Mouse (Mus musculus): ENCODE measurements around the gene Ccna2. TPM values are rescaled to one million over a fixed set of nuclear protein-coding genes. Genes with fewer than 3 reads are reported as not detected.
A peak's percentile ranks its signal among the peaks of the same experiment; 100 is the strongest.

Gene Ccna2
- polyA plus RNA-seq, 1 experiment = 71.5 TPM

DNA sequence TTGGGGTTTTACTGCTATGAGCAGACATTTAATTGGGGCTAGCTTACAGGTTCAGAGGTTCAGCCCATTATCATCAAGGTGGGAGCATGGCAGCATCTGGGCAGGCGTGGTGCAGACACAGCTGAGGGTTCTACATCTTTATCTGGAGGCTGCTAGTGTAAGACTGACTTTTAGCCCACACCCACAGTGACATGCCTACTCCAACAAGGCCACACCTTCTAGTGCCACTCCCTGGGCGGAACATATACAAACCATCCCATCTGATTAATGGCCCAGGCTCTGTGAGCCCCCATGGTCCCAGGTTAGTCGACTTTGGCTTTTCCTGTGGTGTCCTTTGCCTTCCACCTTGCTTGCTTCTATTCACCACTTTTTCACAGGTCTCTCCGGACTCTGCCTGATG, 12.3 kb downstream of the Ccna2 start:
- Histone ChIP-seq H3K36me3 (ENCODE audit: control insufficient read depth, insufficient read depth) (peaks cover 71% of the 10 kb centered on the region), H3K4me3 (ENCODE audit: insufficient read depth, poor library complexity, severe bottlenecking) (no peak overlapping the region), H3K79me3 (ENCODE audit: low read depth) (no peaks in the 10 kb centered on the region), H3ac (ENCODE audit: control insufficient read depth, insufficient read length, low read depth) (no peak overlapping the region), H3K27me3 (ENCODE audit: control insufficient read depth, insufficient read depth, insufficient read length) (no peaks in the 10 kb centered on the region), H3K79me2 (ENCODE audit: control insufficient read depth, insufficient read depth) (no peaks in the 10 kb centered on the region)
- no peak for TF ChIP-seq CTCF (IDR thresholded peaks at IDR 0.05; ENCODE audit: control insufficient read depth, insufficient read depth, insufficient read length)
- no peak for TF ChIP-seq FOSL1 (IDR thresholded peaks at IDR 0.05; ENCODE audit: insufficient read depth, low read length, poor library complexity, severe bottlenecking)
- TF ChIP-seq MYOD1 (IDR thresholded peaks at IDR 0.05; ENCODE audit: control insufficient read depth, insufficient read length, low read depth) = no peak
- no peak for TF ChIP-seq CEBPB (IDR thresholded peaks at IDR 0.05; ENCODE audit: low read depth)
- TF ChIP-seq MAX (IDR thresholded peaks at IDR 0.05) = no peak
- TF ChIP-seq MYOG (IDR thresholded peaks at IDR 0.05; ENCODE audit: control insufficient read depth, extremely low read depth, insufficient read length) = no peak
- TF ChIP-seq USF1 (IDR thresholded peaks at IDR 0.05; ENCODE audit: low read depth) = no peak

DNA sequence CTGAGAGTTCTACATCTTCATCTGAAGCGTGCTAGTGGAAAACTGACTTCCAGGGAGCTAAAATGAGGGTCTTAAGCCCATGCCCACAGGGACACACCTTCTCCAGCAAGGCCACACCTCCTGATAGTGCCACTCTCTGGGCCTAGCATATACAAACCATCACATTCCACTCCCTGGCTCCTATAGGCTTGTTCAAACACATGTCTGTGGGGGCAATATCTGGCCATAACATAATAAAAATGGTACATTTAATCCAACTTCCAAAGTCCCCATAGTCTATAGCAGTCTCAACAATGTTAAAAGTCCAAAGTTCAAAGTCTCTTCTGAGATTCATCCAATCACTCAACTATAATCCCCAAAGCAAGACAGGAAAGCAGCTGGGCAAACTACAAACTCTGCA, 14.3 kb downstream of the Ccna2 start:
- Histone ChIP-seq H3K79me3 (ENCODE audit: low read depth) (peaks cover 8% of the 10 kb centered on the region), H3K27me3 (ENCODE audit: control insufficient read depth, insufficient read depth, insufficient read length) (no peaks in the 10 kb centered on the region), H3K36me3 (ENCODE audit: control insufficient read depth, insufficient read depth) (peaks cover 57% of the 10 kb centered on the region), H3K79me2 (ENCODE audit: control insufficient read depth, insufficient read depth) (peaks cover 13% of the 10 kb centered on the region), H3K4me3 (ENCODE audit: insufficient read depth, poor library complexity, severe bottlenecking) (no peak overlapping the region), H3ac (ENCODE audit: control insufficient read depth, insufficient read length, low read depth) (no peak overlapping the region)
- TF ChIP-seq FOSL1 (IDR thresholded peaks at IDR 0.05; ENCODE audit: insufficient read depth, low read length, poor library complexity, severe bottlenecking) = no peak

DNA sequence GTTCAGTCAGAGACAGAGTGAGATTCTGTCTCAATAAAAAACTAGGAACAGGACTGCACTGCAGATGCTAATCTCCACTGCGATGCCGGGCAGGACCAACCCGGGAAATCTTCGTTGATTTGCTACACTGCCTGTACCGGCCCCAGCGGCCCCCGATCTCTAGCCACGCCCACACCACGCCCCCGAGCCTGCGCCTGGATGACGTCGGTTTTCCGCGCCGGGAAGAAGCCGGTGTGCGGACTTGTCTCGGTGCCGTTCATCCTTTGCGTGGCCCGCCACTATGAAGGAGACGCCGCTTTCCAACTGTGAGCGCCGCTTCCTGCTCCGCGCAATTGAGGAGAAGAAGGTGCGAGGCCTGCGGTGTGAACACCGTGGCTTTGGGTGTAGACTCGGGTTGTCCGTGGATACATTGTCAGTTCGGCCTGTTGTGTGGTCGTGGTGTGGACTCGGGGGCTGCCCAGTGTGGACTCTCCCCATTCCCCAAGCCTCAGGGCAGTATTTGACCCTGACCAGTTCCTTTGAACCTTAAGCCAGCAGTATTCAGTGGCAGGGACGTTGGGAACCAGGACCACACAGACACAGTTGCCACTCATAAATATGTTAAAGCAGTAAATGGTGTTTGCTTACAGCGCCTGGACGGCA, 19.4 kb downstream of the Ccna2 start, which contains the start of gene Exosc9:
TSS of gene Exosc9 (plus strand) at position 201 of the 642 bp plus-strand sequence.
- Histone ChIP-seq H3ac (ENCODE audit: control insufficient read depth, insufficient read length, low read depth) (peak within 1 kb of the TSS; percentile 95), H3K27me3 (ENCODE audit: control insufficient read depth, insufficient read depth, insufficient read length) (no peaks in the 10 kb centered on the region), H3K79me2 (ENCODE audit: control insufficient read depth, insufficient read depth) (peaks cover 20% of the 10 kb centered on the region), H3K4me3 (ENCODE audit: insufficient read depth, poor library complexity, severe bottlenecking) (peak within 1 kb of the TSS; percentile 86), H3K36me3 (ENCODE audit: control insufficient read depth, insufficient read depth) (peaks cover 31% of the 10 kb centered on the region), H3K79me3 (ENCODE audit: low read depth) (peaks cover 8% of the 10 kb centered on the region)
- TF ChIP-seq CEBPB (IDR thresholded peaks at IDR 0.05; ENCODE audit: low read depth) (no peak), CTCF (IDR thresholded peaks at IDR 0.05; ENCODE audit: control insufficient read depth, insufficient read depth, insufficient read length) (no peak), FOSL1 (IDR thresholded peaks at IDR 0.05; ENCODE audit: insufficient read depth, low read length, poor library complexity, severe bottlenecking) (no peak), USF1 (IDR thresholded peaks at IDR 0.05; ENCODE audit: low read depth) (no peak), MAX (IDR thresholded peaks at IDR 0.05) (no peak), MYOG (IDR thresholded peaks at IDR 0.05; ENCODE audit: control insufficient read depth, extremely low read depth, insufficient read length) (no peak), MYOD1 (IDR thresholded peaks at IDR 0.05; ENCODE audit: control insufficient read depth, insufficient read length, low read depth) (no peak)

DNA sequence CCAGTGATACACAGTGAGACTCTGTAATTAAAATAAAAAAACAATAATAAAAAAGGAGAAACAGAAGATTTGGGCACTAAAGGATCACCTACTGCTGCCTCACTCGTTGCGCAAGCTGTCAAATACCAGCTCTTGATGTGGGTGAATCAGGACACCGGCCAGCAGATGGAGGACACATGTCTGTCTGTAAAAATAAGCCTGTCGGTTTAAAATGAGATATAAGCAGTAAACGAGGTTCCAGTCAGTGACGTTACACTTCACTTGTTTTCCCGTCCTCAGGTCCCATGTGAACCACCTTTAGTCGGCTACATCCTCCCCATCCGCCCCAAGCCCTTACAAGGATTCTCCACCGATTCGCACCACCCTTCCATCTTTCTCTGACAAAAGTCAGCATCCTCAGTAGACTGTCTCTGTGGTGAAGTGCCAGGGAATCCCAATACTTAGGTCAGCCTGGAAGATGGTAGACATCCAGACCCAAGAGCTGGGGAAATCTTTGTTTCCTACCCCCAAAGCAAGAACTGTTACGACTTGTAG, 20.0 kb downstream of the Ccna2 start:
- H3K4me3 ChIP-seq (ENCODE audit: insufficient read depth, poor library complexity, severe bottlenecking) = peak overlapping the region; percentile 86

DNA sequence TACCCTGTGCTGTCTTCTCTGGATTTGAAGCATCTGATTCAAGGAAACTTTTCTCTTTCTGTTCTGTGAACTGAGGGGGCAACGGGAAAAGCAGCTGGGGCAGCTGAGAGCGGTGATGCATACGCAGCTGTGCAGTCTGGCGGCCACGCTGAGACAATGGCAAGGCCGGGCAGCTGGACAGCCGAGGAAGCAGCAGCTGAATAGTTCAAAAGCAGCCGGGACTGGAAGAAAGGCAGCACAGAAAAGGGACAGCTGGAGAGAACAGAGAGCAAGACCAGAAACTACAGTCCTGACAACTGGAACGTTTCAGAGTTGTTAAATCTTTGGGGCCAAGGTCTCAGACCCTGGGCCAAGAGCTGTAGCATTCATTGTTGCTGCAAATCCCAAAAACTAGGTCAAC, 20.6 kb downstream of the Ccna2 start:
- H3K4me3 ChIP-seq (ENCODE audit: insufficient read depth, poor library complexity, severe bottlenecking) = no peak overlapping the region

More for the DNA sequence above, 20.0 kb downstream of the Ccna2 start:
- no peak for TF ChIP-seq MAX (IDR thresholded peaks at IDR 0.05)
- no peak for TF ChIP-seq MYOD1 (IDR thresholded peaks at IDR 0.05; ENCODE audit: control insufficient read depth, insufficient read length, low read depth)
- no peak for TF ChIP-seq USF1 (IDR thresholded peaks at IDR 0.05; ENCODE audit: low read depth)
- no peak for TF ChIP-seq CEBPB (IDR thresholded peaks at IDR 0.05; ENCODE audit: low read depth)
- TF ChIP-seq CTCF (IDR thresholded peaks at IDR 0.05; ENCODE audit: control insufficient read depth, insufficient read depth, insufficient read length) = no peak
- no peak for TF ChIP-seq MYOG (IDR thresholded peaks at IDR 0.05; ENCODE audit: control insufficient read depth, extremely low read depth, insufficient read length)
- no peak for TF ChIP-seq FOSL1 (IDR thresholded peaks at IDR 0.05; ENCODE audit: insufficient read depth, low read length, poor library complexity, severe bottlenecking)
- Histone ChIP-seq H3K79me2 (ENCODE audit: control insufficient read depth, insufficient read depth) (peaks cover 20% of the 10 kb centered on the region), H3K36me3 (ENCODE audit: control insufficient read depth, insufficient read depth) (peaks cover 25% of the 10 kb centered on the region), H3K27me3 (ENCODE audit: control insufficient read depth, insufficient read depth, insufficient read length) (no peaks in the 10 kb centered on the region), H3ac (ENCODE audit: control insufficient read depth, insufficient read length, low read depth) (peak overlapping the region; percentile 66), H3K79me3 (ENCODE audit: low read depth) (peaks cover 8% of the 10 kb centered on the region)

More for the DNA sequence above, 20.6 kb downstream of the Ccna2 start:
- Histone ChIP-seq H3K79me3 (ENCODE audit: low read depth) (peaks cover 8% of the 10 kb centered on the region), H3ac (ENCODE audit: control insufficient read depth, insufficient read length, low read depth) (peak overlapping the region; percentile 4), H3K36me3 (ENCODE audit: control insufficient read depth, insufficient read depth) (peaks cover 22% of the 10 kb centered on the region), H3K79me2 (ENCODE audit: control insufficient read depth, insufficient read depth) (peaks cover 20% of the 10 kb centered on the region), H3K27me3 (ENCODE audit: control insufficient read depth, insufficient read depth, insufficient read length) (no peaks in the 10 kb centered on the region)
- TF ChIP-seq FOSL1 (IDR thresholded peaks at IDR 0.05; ENCODE audit: insufficient read depth, low read length, poor library complexity, severe bottlenecking) (no peak), MYOG (IDR thresholded peaks at IDR 0.05; ENCODE audit: control insufficient read depth, extremely low read depth, insufficient read length) (no peak), MYOD1 (IDR thresholded peaks at IDR 0.05; ENCODE audit: control insufficient read depth, insufficient read length, low read depth) (peak; percentile 40), USF1 (IDR thresholded peaks at IDR 0.05; ENCODE audit: low read depth) (no peak), MAX (IDR thresholded peaks at IDR 0.05) (no peak), CTCF (IDR thresholded peaks at IDR 0.05; ENCODE audit: control insufficient read depth, insufficient read depth, insufficient read length) (no peak), CEBPB (IDR thresholded peaks at IDR 0.05; ENCODE audit: low read depth) (no peak)
